Mouse (Mus musculus) brain, adult 2 months (tissue): ENCODE data around the gene Mlf2.
"Not testable (repeated sequence)": the region's sequence is repeated elsewhere in the genome, so short reads cannot be mapped to it uniquely, and the experiment has no call there.

Experiments
- DNase-seq: peaks from one replicate; pipeline ENCODE4 v3.0.0; 2011; ENCODE audit warnings: low read depth, low spot score

Mlf2 gene

GRCm38 (mm10) chr6:124930754-124931524, at the start of gene Mlf2:
Gene Mlf2 (plus strand): TSS chr6:124931386.
- DNase-seq = peak; percentile 99

DNA sequence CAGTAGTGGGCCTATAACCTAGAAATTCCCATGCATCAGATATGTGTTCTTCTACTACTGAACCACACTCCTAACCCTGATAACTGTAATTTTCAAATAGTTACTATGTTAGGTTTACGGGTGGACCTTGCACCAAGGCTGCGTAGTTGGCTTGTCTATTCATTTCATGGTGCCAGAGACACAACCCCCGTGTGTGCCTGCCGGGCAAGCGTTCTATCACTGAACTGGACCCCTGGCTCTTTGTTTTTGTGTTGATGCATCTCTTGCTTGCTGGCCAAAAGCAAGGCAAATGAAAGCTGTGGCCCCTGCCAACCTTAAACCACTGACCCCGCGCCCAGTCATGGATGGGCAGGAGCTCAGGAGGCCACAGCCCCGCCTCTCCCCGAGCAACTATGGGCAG, 49.4 kb upstream of the Mlf2 start:
- DNase-seq = no peak

DNA sequence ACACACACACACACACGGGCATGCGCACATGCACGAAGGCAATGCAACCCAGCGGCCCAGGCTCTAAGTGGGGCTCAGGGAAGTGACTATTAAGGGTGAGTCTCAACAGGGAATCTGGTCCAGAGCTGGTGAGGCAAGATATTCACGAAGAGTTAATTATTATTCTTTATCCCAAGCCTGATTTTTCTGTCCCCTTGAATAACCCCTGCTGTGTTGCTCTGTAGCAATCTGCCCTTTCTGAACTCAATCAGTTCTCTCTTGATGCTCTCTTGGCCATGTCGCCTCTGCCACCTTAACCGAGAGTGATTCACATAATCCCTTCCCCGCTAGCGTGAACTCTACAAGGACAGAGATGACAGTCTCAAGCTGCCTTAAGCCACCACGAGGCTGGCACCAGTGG, 47.8 kb upstream of the Mlf2 start:
- DNase-seq = no peak

- DNase-seq = peak; percentile 76
Measured at GRCm38 (mm10) chr6:124884714-124885500, 46.3 kb upstream of the Mlf2 start.

GRCm38 (mm10) chr6:124885956-124886381, 45.2 kb upstream of the Mlf2 start:
- DNase-seq = no peak

DNA sequence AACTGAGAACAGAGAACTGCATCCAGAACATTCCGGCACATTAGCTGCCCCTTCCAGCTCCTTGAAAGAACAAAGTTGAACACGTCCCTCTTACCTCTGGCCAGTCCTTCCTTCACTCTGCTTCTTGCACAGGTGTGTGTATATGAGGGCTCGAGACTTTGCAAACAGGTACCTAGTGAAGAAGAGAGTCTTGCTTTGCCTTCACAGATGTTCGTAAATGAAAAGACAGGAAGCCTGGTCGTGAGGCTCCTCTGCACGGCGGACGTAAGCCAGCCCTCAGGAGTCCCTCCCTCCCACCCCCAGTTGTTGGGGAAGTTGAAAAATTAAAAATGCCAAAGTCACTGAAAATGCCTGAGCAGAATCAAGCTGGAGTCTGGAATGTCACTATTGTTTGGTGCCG, 43.2 kb upstream of the Mlf2 start, which contains the start of gene Cd4:
TSS of gene Cd4 (minus strand) at position 236 of the 400 bp plus-strand sequence.
- DNase-seq = no peak

- no peak for DNase-seq
Measured at GRCm38 (mm10) chr6:124888555-124889125, 42.5 kb upstream of the Mlf2 start.

GRCm38 (mm10) chr6:124890997-124891396, 40.2 kb upstream of the Mlf2 start:
- DNase-seq = no peak

DNA sequence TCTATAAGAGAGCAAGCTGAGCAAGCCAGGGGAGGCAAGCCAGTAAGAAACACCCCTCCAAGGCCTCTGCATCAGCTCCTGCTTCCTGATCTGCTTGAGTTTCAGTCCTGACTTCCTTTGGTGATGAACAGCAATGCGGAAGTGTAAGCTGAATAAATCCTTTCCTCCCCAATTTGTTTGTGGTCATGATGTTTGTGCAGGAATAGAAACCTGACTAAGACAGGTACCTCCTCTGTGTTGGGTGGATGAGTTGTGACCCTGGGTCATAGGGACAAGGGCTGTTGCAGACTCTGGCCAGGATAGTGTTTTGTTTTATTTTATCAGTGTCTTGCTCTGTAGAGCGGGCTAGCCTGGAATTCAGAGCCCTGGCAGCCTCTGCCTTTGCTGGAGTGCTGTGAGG, 37.1 kb upstream of the Mlf2 start:
- not testable (repeated sequence) for DNase-seq

- no peak for DNase-seq
Measured at GRCm38 (mm10) chr6:124898359-124898758, 32.8 kb upstream of the Mlf2 start.

DNA sequence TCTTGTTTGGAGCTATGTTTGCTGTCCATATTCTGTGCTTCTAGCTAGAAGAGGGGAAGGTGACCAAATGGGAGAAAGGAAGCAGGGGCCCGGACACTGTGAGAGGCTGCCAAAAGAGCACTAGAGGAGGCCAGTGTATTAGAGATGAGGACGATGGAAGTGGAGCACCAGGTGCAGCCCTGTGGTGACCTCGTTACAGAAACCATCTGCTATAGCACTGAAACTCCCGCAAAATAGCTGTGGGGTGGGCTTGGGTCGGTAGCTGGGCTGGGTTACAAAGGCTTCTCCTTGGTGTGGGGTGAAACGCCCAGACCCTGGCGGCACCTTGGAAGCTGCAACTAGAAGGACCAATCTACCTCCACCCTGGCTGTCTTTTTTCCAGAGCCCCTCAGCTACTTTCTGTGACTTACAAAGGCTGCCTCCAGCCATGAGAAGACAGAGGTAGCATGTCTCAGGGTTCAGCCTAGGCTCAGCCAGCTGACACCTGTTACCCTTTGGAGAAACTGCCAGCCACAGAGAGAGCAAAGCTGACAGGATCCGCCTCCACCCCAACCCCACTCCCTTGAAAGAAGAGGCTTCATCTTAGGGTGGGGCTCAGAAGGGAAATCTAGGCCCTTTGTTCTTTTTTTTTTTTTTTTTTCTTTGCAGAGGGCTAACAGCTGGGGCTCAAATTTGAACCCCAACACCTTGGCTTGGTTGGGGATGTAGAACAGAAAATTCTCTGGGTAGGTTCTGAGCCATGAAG, 31.0 kb upstream of the Mlf2 start:
- peak; percentile 51 for DNase-seq

DNA sequence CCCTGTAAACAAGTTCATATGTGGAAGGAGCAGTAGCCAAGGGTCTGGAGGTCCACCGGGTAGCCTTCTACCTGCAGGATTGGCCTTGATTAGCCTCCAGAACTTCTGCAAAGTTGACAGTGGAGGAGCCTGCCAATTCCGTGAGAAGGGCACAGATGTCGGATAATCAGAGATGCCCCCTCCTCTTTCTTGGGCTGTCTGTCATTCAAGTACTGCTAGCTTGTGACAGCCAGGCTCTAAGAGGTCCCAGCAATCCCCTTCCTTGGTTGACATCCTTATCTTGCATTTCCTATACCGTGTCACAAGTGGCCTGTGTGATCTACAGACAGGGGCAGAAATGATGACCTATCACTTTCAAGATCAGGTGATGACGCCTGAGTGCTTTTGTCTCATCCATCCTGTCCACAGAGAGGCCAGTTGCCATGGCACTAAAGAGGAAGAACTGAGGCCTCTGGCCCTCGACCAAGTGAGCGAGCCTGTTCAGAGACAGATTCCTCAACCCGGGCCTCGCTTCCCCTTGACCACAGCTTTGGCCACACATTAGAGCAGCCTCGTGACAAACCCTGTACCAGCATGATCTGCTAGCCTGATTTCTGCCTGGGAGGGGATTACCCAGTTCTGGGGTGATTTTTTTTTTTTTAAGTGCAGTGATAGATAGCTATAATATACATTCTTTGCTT, 30.2 kb upstream of the Mlf2 start:
- DNase-seq = peak; percentile 63

GRCm38 (mm10) chr6:124901851-124902250, 29.3 kb upstream of the Mlf2 start:
- no peak for DNase-seq

GRCm38 (mm10) chr6:124903580-124904151, 27.5 kb upstream of the Mlf2 start:
- DNase-seq = peak; percentile 97

- peak; percentile 97 for DNase-seq
Measured at GRCm38 (mm10) chr6:124904161-124904981, 26.8 kb upstream of the Mlf2 start.

DNA sequence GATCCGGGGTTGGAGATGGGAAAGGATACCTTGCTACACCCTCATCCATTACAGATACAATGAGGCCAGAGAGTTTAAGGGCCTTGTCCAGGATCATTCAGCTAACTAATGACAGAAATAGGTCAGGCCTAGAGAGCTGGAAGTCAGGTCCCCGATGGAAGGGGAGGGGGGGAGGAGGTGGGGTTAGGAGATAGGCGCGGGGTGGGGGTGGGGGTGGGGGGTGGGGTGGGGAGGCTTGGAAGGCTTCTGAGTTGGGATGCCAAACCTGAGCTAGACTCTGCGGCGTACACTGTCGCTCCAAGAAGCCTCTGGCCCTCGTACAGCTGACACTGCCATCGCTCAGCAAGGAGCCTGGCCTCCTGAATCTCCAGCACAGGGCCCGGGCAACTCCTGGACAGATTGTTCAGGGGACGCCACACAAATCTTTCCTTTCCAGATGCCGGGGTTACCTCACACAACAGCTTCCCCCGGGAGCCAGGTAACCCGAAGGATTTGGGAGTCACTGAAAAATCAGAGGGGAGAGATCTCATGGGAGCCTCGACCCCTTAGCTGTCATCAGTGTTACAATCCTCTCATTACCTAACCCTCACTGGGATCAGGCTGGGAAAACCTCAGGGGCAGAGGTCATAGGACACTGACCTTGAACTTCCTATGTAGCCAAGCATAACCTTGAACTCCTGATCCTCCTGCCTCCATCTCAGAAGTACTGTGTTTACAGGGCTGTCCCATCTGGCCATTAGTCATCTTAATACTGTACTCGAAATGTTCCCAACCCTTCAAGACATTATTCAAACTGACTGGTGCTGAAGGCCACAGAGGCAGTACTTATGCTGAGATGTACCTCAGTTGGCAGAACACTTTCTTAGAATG, 26.0 kb upstream of the Mlf2 start:
- peak; percentile 39 for DNase-seq

DNA sequence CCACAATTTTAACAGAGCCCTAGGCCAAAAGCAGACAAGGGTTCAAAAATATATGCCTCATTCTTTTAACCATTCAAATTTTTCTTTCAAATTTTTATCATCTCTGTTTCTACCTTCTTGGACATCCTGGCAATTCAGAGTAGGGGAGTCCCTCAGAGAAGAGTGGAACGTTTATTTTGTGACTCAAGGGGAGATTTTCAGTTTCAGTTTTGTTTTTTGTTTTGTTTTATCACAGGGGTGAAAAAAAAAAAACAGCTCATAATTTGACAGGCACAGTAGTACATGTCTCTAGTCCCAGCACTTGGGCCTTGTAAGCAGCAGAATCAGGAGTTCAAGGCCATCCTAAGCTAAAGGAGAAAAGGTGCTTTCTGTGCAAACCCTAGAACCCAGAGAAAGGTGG, 23.4 kb upstream of the Mlf2 start:
- no peak for DNase-seq

DNA sequence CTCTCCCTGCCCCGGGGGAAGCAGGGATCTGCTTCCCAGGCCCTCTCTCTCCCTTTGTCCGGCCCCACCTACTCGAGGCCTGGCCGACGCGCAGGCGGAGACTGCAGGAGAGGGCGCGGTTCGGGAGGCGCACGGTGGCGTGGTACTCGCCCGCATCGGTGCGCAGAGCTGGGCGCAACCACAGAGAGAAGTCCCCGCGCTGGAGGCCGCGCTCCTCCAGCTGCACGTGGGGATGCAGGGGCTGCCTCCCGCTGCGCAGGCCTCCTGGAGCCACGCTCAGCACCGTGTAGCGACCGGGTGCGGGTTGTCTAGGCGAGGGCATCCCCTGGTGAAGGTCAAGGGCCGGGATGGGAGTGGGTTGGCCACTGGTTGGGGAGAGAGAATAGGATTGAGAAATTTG, 21.2 kb upstream of the Mlf2 start:
- peak; percentile 27 for DNase-seq
